Mouse (Mus musculus) ES-Bruce4 (cell line): ENCODE results near the gene Hs2st1. TPM values are rescaled to one million over a fixed set of nuclear protein-coding genes. Genes with fewer than 3 reads are reported as not detected.

Experiments
- H3K27ac ChIP-seq: 2 replicates; pipeline ENCODE4 v1.5.1; 2012; ENCODE audit warnings: low read length, inconsistent platforms; ENCODE audit not compliant: insufficient read depth
- H3K27me3 ChIP-seq: 2 replicates; pipeline ENCODE4 v1.6.1; 2012; ENCODE audit warnings: mild to moderate bottlenecking, low read length, inconsistent platforms; ENCODE audit not compliant: control insufficient read depth, poor library complexity, insufficient read depth, severe bottlenecking
- H3K36me3 ChIP-seq: 2 replicates; pipeline ENCODE4 v1.6.1; 2012; ENCODE audit warnings: inconsistent platforms, mild to moderate bottlenecking, low read length, moderate library complexity; ENCODE audit not compliant: control insufficient read depth, poor library complexity, insufficient read depth, severe bottlenecking
- H3K4me1 ChIP-seq: one replicate; pipeline ENCODE4 v1.8.1; 2011; ENCODE audit warnings: low read length; ENCODE audit not compliant: control insufficient read depth, insufficient read depth
- H3K4me3 ChIP-seq: 2 replicates; pipeline ENCODE4 v1.5.1; 2011; ENCODE audit warnings: low read depth, mild to moderate bottlenecking, low read length
- H3K9ac ChIP-seq: 2 replicates; pipeline ENCODE4 v1.6.1; 2012; ENCODE audit warnings: low read depth, mild to moderate bottlenecking, inconsistent platforms; ENCODE audit not compliant: poor library complexity, severe bottlenecking
- H3K9me3 ChIP-seq: replicated peaks from 2 replicates; pipeline ENCODE4 v1.6.1; 2012; ENCODE audit warnings: mild to moderate bottlenecking, low read length, inconsistent platforms; ENCODE audit not compliant: control insufficient read depth, poor library complexity, insufficient read depth, severe bottlenecking
- CTCF ChIP-seq: IDR thresholded peaks from one replicate; pipeline ENCODE4 v1.8.1; 2011; ENCODE audit warnings: low read depth, low read length
- EP300 ChIP-seq: IDR thresholded peaks from 2 replicates; pipeline ENCODE4 v1.6.1; 2011; ENCODE audit warnings: low read depth, low read length; ENCODE audit not compliant: insufficient read depth
- POLR2A ChIP-seq: IDR thresholded peaks from one replicate; pipeline ENCODE4 v1.8.1; 2011; ENCODE audit warnings: low read length; ENCODE audit not compliant: insufficient read depth
- polyA plus RNA-seq: library from polyadenylated mRNA; stranded (reverse); fragments of >200 nt; gene quantifications from 2 replicates; pipeline ENCODE4 v1.2.4, GENCODE M21; 2011; ENCODE audit warnings: low read depth; ENCODE audit not compliant: missing spikeins, insufficient read depth, insufficient read length

Hs2st1 gene
- polyA plus RNA-seq, 1 experiment: 38.6 TPM

GRCm38 (mm10) chr3:144446081-144446634 is 123.8 kb downstream of the Hs2st1 start:
- no peak for TF ChIP-seq CTCF
- TF ChIP-seq EP300: no peak
- no peak for TF ChIP-seq POLR2A

DNA sequence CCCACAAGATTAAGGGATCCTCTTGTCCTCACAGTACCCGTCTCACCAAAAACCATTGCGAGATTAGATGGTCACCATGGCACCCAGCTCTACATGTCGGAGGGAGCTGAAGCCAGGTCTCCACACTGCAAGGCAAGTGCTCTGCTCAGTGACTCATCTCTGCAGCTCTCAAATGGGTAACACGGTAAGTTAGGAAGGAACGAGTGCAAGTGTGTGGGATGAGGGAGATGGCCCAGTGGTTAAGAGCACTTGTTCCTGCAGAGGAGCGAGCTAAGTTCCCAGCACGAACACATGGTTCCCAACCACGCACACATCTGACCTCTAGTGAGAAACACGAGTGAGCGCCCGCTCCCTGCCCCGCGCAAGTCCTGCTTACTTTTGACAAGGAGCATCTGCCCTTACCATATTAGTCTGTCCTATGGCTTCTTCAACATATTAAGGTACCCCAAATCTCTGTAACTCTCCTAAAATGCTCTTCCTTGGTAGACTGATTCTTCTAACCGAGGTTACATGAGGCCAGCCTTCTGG is 132.0 kb downstream of the Hs2st1 start:
- Histone ChIP-seq H3K27ac (no peak overlapping the region), H3K9me3 (no peaks in the 10 kb centered on the region), H3K27me3 (no peaks in the 10 kb centered on the region), H3K4me1 (no peaks in the 10 kb centered on the region), H3K4me3 (no peak overlapping the region), H3K36me3 (peaks cover 2% of the 10 kb centered on the region; the same call in 1 of the 2 replicates), H3K9ac (no peak overlapping the region)
- TF ChIP-seq POLR2A: no peak
- TF ChIP-seq CTCF: no peak
- TF ChIP-seq EP300: no peak

More at GRCm38 (mm10) chr3:144446081-144446634, 123.8 kb downstream of the Hs2st1 start:
- Histone ChIP-seq H3K9me3 (no peaks in the 10 kb centered on the region), H3K27ac (no peak overlapping the region), H3K27me3 (no peaks in the 10 kb centered on the region), H3K9ac (no peak overlapping the region), H3K4me3 (no peak overlapping the region), H3K4me1 (no peaks in the 10 kb centered on the region), H3K36me3 (no peaks in the 10 kb centered on the region)

- Histone ChIP-seq H3K36me3 (peaks cover 2% of the 10 kb centered on the region; the same call in 1 of the 2 replicates), H3K27me3 (no peaks in the 10 kb centered on the region), H3K9me3 (no peaks in the 10 kb centered on the region), H3K9ac (no peak overlapping the region), H3K4me3 (no peak overlapping the region), H3K4me1 (no peaks in the 10 kb centered on the region), H3K27ac (no peak overlapping the region)
- TF ChIP-seq CTCF: no peak
- TF ChIP-seq POLR2A: no peak
- TF ChIP-seq EP300: no peak
Measured at GRCm38 (mm10) chr3:144436076-144436475, 133.9 kb downstream of the Hs2st1 start.

- peaks cover 2% of the 10 kb centered on the region; the same call in 1 of the 2 replicates for H3K36me3 ChIP-seq
- no peak overlapping the region for H3K9ac ChIP-seq
- no peak overlapping the region for H3K4me3 ChIP-seq
- H3K9me3 ChIP-seq: no peaks in the 10 kb centered on the region
- H3K27ac ChIP-seq: no peak overlapping the region
- no peaks in the 10 kb centered on the region for H3K4me1 ChIP-seq
- no peaks in the 10 kb centered on the region for H3K27me3 ChIP-seq
- TF ChIP-seq EP300: no peak
- TF ChIP-seq CTCF: no peak
- no peak for TF ChIP-seq POLR2A
Measured at GRCm38 (mm10) chr3:144435281-144435680, 134.7 kb downstream of the Hs2st1 start.

DNA sequence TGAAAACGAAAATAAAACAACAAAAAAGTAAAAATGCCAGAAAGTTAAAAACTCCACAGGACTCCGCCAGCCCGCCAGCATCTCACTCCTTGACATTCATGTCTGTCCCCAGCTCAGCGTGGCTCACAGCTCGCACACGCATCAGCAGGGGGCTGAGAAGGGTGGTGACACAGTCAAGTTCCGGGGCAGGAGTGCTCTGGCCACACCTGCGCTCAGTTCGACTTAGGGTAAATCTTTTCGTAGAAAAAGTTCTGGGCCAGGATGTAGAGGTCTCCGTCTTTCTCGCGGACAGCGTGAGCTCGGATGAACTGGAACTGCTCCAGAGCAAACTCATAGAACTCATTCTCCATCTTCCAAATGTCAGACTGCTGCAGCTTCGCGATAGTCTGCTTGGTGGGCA is 135.7 kb downstream of the Hs2st1 start:
- H3K27ac ChIP-seq: no peak overlapping the region
- peaks cover 2% of the 10 kb centered on the region; the same call in 1 of the 2 replicates for H3K36me3 ChIP-seq
- TF ChIP-seq CTCF (no peak), EP300 (no peak), POLR2A (no peak)
- H3K4me1 ChIP-seq: no peaks in the 10 kb centered on the region
- no peaks in the 10 kb centered on the region for H3K27me3 ChIP-seq
- H3K9me3 ChIP-seq: no peaks in the 10 kb centered on the region
- H3K4me3 ChIP-seq: no peak overlapping the region
- no peak overlapping the region for H3K9ac ChIP-seq

DNA sequence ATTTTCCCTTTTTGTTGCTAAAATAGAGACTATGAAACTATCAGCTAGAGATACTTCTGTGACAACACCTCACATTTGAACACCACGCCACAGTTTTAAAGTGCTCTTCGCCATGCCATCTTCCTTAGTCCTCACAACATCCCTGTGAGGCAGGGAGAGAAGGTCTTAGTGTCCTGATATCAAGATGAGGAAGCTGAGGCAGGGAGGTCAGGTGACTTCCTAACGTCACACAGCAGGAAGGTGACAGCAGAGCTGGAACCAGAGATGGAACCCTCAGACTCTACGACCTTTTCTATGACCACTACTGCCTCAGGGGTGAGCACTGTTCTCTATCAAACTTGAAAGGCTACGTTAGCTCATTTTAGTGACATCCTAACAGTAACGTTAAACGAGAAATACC is 136.9 kb downstream of the Hs2st1 start:
- H3K9ac ChIP-seq: no peak overlapping the region
- H3K4me1 ChIP-seq: no peaks in the 10 kb centered on the region
- H3K36me3 ChIP-seq: peaks cover 2% of the 10 kb centered on the region; the same call in 1 of the 2 replicates
- H3K4me3 ChIP-seq: no peak overlapping the region
- H3K9me3 ChIP-seq: no peaks in the 10 kb centered on the region
- TF ChIP-seq CTCF (no peak), EP300 (no peak), POLR2A (no peak)
- no peaks in the 10 kb centered on the region for H3K27me3 ChIP-seq
- no peak overlapping the region for H3K27ac ChIP-seq
